Mouse (Mus musculus) liver, postnatal 0 days (tissue): Measurements from ENCODE around the gene Gstt3. TPM values are rescaled to one million over a fixed set of nuclear protein-coding genes. Genes with fewer than 3 reads are reported as not detected.

ENCODE experiments used
- ATAC-seq: fragments of 200-750 bp; cut with Nextera tagmentation; 2 replicates; pipeline ENCODE4 v1.8.0; 2017; ENCODE audit warnings: mild to moderate bottlenecking, moderate library complexity
- DNase-seq: peaks from one replicate; pipeline ENCODE4 v3.0.0-alpha.2; 2016
- H3K27ac ChIP-seq: fragments of 300-500 bp; sonication (generic); 2 replicates; pipeline ENCODE4 v1.5.1; 2014; ENCODE audit warnings: antibody characterized with exemption, moderate library complexity, mild to moderate bottlenecking, low read depth
- H3K27me3 ChIP-seq: fragments of 300-500 bp; sonication (generic); 2 replicates; pipeline ENCODE4 v1.6.1; 2014; ENCODE audit warnings: low read length, control low read depth, mixed read lengths; ENCODE audit not compliant: insufficient read depth
- H3K36me3 ChIP-seq: fragments of 300-500 bp; sonication (generic); replicated peaks from 2 replicates; pipeline ENCODE4 v1.6.1; 2014; ENCODE audit warnings: mild to moderate bottlenecking, control low read depth, low read length, moderate library complexity, mixed read lengths; ENCODE audit not compliant: insufficient read depth
- H3K4me1 ChIP-seq: fragments of 300-500 bp; sonication (generic); 2 replicates; pipeline ENCODE4 v1.6.1; 2014; ENCODE audit warnings: antibody characterized with exemption, mild to moderate bottlenecking, control low read depth; ENCODE audit not compliant: insufficient read depth
- H3K4me2 ChIP-seq: fragments of 300-500 bp; sonication (generic); 2 replicates; pipeline ENCODE4 v1.6.1; 2014; ENCODE audit warnings: low read depth, mild to moderate bottlenecking, low read length, moderate library complexity, mixed read lengths
- H3K4me3 ChIP-seq: fragments of 300-500 bp; sonication (generic); 2 replicates; pipeline ENCODE4 v1.5.1; 2014; ENCODE audit warnings: low read depth, low read length
- H3K9ac ChIP-seq: fragments of 300-500 bp; sonication (generic); replicated peaks from 2 replicates; pipeline ENCODE4 v1.6.1; 2014; ENCODE audit warnings: mild to moderate bottlenecking, moderate library complexity
- H3K9me3 ChIP-seq: fragments of 300-500 bp; sonication (generic); 2 replicates; pipeline ENCODE4 v1.6.1; 2016; ENCODE audit warnings: mild to moderate bottlenecking, control low read depth, low read length, mixed read lengths
- CTCF ChIP-seq: sonication (generic); IDR thresholded peaks from 2 replicates; pipeline ENCODE4 v1.5.1; 2016; ENCODE audit warnings: antibody characterized with exemption, low read depth
- EP300 ChIP-seq: IDR thresholded peaks from 2 replicates; pipeline ENCODE4 v1.6.1; 2016; ENCODE audit warnings: antibody characterized with exemption, low read depth, mild to moderate bottlenecking
- WGBS: fragments of 180-500 bp; shearing (Covaris S2); extraction: QIAGEN DNeasy Blood & Tissue Kit; methylation state at CpG from one replicate; pipeline ENCODE4 v1.1.7; 2014; ENCODE audit not compliant: insufficient replicate concordance; 5-methylcytosine and 5-hydroxymethylcytosine counted together
- polyA plus RNA-seq: library from polyadenylated mRNA; unstranded; fragments of >200 nt; fragmentation: Nextera tagmentation; extraction: Ambion mirVana; gene quantifications from 2 replicates; pipeline ENCODE4 v1.2.1, GENCODE M21; 2015

Gene Gstt3
- polyA plus RNA-seq, 1 experiment from 2014 or later, result 32.6 TPM

DNA sequence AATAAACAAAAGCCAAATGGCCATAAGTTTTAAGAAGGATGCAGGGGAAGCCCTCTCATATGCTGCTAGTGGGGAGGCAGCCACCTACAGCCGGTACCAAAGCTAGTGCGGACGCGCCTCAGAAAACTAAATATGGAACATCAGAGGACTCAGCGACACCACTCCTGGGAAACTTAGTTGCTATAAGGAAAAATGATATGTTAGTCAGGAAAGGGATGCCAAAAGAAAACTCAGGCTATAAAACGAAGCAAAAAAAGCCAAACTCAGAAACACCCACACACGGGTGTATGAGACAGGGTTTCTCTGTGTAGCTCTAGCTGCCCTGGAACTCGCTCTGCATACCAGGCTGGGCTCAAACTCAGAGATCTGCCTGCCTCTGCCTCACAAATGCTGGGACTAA is 7.1 kb upstream of the Gstt3 start:
- peaks cover 10% of the 10 kb centered on the region for H3K4me1 ChIP-seq
- H3K27me3 ChIP-seq, result no peaks in the 10 kb centered on the region
- no peak for ATAC-seq
- TF ChIP-seq EP300 (no peak), CTCF (no peak)
- DNase-seq, result no peak
- H3K9ac ChIP-seq, result no peak overlapping the region
- H3K27ac ChIP-seq, result no peak overlapping the region
- WGBS, result 81% methylated on average over 8 of the region's 8 CpGs
- no peak overlapping the region for H3K4me2 ChIP-seq
- H3K9me3 ChIP-seq, result no peaks in the 10 kb centered on the region
- H3K4me3 ChIP-seq, result no peak overlapping the region
- no peaks in the 10 kb centered on the region for H3K36me3 ChIP-seq

- Histone ChIP-seq H3K27ac (no peak overlapping the region), H3K9ac (no peak overlapping the region)
- no peak for ATAC-seq
Observed at GRCm38 (mm10) chr10:75785442-75785841, 4.2 kb upstream of the Gstt3 start.

DNA sequence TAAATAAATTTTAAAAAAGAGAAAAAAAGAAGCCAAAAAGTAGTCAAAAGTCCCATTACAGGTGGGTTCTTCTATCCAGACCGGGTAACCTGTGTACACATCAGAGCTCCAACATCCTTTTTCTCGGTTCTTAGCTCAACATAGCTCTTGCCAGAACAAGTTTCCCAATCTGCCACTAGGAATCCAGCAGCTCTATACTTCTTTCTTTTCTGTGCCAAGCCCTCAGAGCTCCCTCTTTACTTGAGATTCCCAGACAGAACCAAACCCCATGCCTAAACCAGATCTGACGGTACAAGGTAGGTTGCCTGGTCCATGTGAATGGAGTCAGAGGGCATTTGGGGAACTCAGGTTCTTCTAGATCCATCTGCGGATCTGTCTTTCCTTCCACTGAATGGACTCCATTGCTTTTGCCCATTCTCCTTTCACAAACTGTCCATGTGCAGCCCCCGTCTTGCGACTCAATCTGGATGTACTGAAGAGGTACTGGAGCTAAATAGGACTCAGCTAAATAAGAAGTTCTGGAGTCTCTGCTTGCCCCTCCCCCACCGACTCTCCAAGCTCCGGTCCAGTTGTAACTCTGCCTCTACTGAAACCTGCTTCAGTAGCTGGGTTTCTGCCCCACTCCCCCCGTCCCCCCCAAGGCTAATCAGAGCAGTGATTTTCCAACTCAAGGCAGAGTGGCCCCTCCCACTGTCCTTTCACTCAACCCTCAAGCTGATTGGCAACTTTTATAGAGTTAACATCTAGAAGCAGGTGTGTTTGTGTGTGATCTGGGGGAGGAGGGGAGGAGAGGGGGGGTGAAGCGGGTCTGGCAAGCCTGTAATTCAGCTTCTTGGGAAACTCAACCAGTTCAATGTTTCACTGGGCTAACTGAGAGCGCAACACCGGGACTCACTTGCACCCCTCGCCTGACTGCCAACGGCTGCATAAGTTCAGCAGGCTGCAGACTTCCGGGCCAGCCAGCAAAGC is 1.7 kb downstream of the Gstt3 start:
- Histone ChIP-seq H3K4me3 (no peak overlapping the region), H3K27ac (no peak overlapping the region), H3K9me3 (no peaks in the 10 kb centered on the region), H3K36me3 (no peaks in the 10 kb centered on the region), H3K4me2 (peak overlapping the region; percentile 84), H3K9ac (no peak overlapping the region), H3K27me3 (peaks cover 7% of the 10 kb centered on the region; the same call in 1 of the 2 replicates), H3K4me1 (peaks cover 3% of the 10 kb centered on the region; the same call in 1 of the 2 replicates)
- no peak for DNase-seq
- 34% methylated on average over 15 of the region's 15 CpGs for WGBS
- no peak for TF ChIP-seq CTCF
- no peak for TF ChIP-seq EP300
- 0 out of 2 replicates have a peak, but pooled peaks have one; percentile 17 for ATAC-seq

More at GRCm38 (mm10) chr10:75785442-75785841, 4.2 kb upstream of the Gstt3 start:
- no peaks in the 10 kb centered on the region for H3K9me3 ChIP-seq
- TF ChIP-seq CTCF (no peak), EP300 (no peak)
- no peak overlapping the region for H3K4me2 ChIP-seq
- DNase-seq, result no peak
- no peak overlapping the region for H3K4me3 ChIP-seq
- peaks cover 12% of the 10 kb centered on the region for H3K4me1 ChIP-seq
- H3K27me3 ChIP-seq, result 0 out of 2 replicates have a peak, but pooled peaks cover 3% of the 10 kb centered on the region
- H3K36me3 ChIP-seq, result no peaks in the 10 kb centered on the region
- WGBS, result 24% methylated on average over 1 of the region's 1 CpGs

GRCm38 (mm10) chr10:75777885-75778284 is 3.3 kb downstream of the Gstt3 start:
- no peak overlapping the region for H3K9ac ChIP-seq
- peaks cover 7% of the 10 kb centered on the region; the same call in 1 of the 2 replicates for H3K27me3 ChIP-seq
- no peaks in the 10 kb centered on the region for H3K9me3 ChIP-seq
- peaks cover 5% of the 10 kb centered on the region for H3K4me1 ChIP-seq
- H3K4me2 ChIP-seq, result no peak overlapping the region
- TF ChIP-seq EP300 (no peak), CTCF (no peak)
- no peaks in the 10 kb centered on the region for H3K36me3 ChIP-seq
- ATAC-seq (no peak), DNase-seq (no peak)
- H3K27ac ChIP-seq, result no peak overlapping the region
- H3K4me3 ChIP-seq, result no peak overlapping the region
- WGBS, result 77% methylated on average over 2 of the region's 2 CpGs

DNA sequence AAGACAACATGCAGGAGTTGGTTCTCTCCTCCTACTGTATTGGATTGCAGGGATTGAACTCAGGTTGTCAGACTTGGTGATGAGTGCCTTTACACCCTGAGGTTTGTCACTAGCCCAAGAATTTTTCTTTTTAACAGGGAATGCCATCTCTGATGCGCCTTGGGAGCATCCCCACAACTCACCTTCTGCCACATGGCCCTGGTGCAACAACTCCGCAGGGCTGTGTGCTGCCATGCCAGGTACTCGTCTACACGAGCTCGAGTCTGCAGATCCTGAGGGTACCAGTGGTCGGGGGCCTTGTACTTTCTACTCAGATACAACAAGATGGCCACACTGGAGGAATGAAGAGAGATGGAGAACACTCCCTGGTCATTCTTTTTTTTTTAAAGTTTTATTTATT is 4.7 kb downstream of the Gstt3 start:
- TF ChIP-seq CTCF (no peak), EP300 (no peak)
- ATAC-seq (no peak), DNase-seq (no peak)
- Histone ChIP-seq H3K9ac (no peak overlapping the region), H3K4me2 (no peak overlapping the region), H3K27me3 (peaks cover 7% of the 10 kb centered on the region; the same call in 1 of the 2 replicates), H3K4me3 (no peak overlapping the region), H3K9me3 (no peaks in the 10 kb centered on the region), H3K36me3 (no peaks in the 10 kb centered on the region), H3K4me1 (peaks cover 10% of the 10 kb centered on the region), H3K27ac (no peak overlapping the region)
- WGBS, result 82% methylated on average over 6 of the region's 6 CpGs

DNA sequence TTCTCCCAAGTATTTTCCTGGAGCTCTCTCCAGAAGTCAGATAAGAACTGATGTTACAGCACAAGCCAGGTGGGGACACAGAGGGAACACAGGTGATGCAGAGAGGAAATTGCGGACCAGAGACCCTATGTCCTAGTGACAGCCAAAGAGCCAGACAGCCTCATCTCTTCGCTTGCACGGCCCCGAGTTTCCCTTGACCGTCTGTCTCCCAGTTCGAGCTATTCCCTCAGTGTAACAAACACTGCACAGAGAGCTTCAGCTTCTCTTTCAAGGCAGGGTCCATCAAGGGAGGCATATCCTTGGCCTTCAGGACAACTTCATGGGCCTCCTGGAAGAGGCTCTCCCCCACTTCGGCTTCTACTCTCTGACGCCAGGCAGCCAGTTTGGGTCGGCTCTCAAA is 6.6 kb downstream of the Gstt3 start:
- no peak overlapping the region for H3K9ac ChIP-seq
- DNase-seq (no peak), ATAC-seq (no peak)
- no peak for TF ChIP-seq EP300
- no peak for TF ChIP-seq CTCF
- no peaks in the 10 kb centered on the region for H3K9me3 ChIP-seq
- H3K27me3 ChIP-seq, result peaks cover 3% of the 10 kb centered on the region; the same call in 1 of the 2 replicates
- no peak overlapping the region for H3K27ac ChIP-seq
- no peak overlapping the region for H3K4me3 ChIP-seq
- WGBS, result 82% methylated on average over 9 of the region's 9 CpGs
- no peak overlapping the region for H3K4me2 ChIP-seq
- no peaks in the 10 kb centered on the region; the same call in 1 of the 2 replicates for H3K36me3 ChIP-seq
- peaks cover 9% of the 10 kb centered on the region for H3K4me1 ChIP-seq
